Mouse (Mus musculus) inflammation-experienced regulatory T-cells, adult 6 months (primary cell): ENCODE measurements around the gene Lsm10. TPM values are rescaled to one million over a fixed set of nuclear protein-coding genes. Genes with fewer than 3 reads are reported as not detected.
"Not testable (repeated sequence)": the region's sequence is repeated elsewhere in the genome, so short reads cannot be mapped to it uniquely, and the experiment has no call there.

Experiments used
- ATAC-seq: one replicate; pipeline ENCODE4 v1.8.0; 2017
- polyA plus RNA-seq, 3 experiments: library from polyadenylated mRNA; unstranded; fragments of 100-300 nt; shearing (Covaris generic); gene quantifications; one replicate each; pipeline ENCODE4 v1.2.1; 2017

The Lsm10 gene
- polyA plus RNA-seq, 3 experiments from 2014 or later: 55.6 to 76.5 (median 73.4) TPM

DNA sequence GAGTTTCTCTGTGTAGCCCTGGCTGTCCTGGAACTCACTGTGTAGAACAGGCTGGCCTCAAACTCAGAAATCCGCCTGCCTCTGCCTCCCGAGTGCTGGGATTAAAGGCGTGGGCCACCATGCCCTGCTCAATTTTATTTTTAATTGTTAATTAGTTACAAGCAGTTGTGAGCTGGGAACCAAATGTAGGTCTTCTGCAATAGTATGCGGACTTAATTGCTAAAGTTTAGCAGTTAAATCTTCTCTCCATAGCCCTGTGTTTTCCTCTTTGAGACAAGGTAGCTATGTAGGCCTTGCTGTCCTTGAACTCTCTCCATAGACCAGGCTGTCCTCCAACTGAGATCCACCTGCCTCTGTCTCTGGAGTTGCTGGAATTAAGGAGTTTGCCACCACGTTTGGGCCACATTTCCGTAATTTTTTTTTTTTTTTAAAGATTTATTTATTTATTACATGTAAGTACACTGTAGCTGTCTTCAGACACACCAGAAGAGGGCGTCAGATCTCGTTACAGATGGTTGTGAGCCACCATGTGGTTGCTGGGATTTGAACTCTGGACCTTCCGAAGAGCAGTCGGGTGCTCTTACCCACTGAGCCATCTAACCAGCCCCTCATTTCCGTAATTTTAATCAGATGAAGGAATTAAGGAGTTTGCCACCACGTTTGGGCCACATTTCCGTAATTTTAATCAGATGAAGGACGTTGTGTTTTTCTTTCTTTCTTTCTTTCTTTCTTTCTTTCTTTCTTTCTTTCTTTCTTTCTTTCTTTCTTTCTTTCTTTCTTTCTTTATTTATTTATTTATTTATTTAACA, 597 bp upstream of the Lsm10 start:
- not testable (repeated sequence) for ATAC-seq

DNA sequence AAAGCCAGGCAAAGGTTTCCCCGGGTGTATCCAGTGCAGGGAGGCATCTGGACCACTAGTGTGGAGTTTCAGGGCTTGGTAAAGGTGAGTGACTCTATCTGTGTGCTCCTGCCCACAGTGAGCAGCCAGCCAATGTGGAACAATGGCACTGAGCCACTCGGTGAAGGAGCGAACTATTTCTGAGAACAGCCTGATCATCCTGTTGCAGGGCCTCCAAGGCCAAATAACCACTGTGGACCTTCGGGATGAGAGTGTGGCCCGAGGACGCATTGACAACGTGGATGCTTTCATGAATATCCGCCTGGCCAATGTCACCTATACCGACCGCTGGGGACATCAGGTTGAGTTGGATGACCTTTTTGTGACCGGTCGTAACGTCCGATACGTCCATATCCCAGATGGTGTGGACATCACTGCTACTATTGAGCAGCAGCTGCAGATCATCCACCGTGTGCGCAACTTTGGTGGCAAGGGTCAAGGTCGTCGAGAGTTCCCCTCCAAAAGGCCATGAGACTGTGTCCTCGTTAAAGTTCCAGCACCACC, 1.4 kb downstream of the Lsm10 start:
- no peak for ATAC-seq

DNA sequence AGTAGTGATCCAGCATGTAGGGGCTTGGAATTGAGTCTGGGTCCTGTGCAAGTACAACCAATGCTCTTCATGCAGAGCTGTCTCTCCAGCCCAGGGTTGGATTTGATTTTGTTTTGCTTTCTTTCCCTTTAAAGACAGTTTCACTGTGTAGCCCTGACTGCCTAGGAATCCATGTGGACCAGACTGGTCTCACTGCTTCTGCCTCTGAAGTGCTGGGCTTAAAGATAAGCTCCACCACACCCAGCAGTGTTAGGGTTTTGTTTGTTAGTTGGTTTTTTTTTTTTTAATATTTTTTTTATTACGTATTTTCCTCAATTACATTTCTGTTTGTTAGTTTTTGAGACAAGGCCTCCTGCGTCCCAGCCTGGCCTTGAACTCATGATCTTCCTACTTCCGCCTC, 2.9 kb downstream of the Lsm10 start:
- ATAC-seq: no peak

DNA sequence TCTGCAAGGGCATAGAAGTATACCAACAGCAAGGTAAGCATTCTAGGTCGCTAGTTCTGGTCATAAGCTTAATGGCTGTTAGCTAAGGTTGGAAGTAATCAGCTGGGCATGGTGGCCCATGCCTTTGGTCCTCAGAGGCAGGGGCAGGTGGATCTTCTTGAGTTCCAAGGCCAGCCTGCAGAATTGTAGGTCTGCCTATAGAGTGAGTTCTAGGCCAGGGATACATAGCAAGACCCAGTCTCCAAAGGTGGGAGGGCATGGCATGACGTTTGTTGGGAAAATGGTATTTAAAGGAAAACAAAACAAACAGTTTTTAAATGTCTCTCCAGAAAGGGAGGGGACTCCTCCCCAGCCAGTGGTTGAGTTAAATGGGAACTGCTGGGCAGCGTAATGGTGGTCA, 4.3 kb downstream of the Lsm10 start:
- no peak for ATAC-seq

DNA sequence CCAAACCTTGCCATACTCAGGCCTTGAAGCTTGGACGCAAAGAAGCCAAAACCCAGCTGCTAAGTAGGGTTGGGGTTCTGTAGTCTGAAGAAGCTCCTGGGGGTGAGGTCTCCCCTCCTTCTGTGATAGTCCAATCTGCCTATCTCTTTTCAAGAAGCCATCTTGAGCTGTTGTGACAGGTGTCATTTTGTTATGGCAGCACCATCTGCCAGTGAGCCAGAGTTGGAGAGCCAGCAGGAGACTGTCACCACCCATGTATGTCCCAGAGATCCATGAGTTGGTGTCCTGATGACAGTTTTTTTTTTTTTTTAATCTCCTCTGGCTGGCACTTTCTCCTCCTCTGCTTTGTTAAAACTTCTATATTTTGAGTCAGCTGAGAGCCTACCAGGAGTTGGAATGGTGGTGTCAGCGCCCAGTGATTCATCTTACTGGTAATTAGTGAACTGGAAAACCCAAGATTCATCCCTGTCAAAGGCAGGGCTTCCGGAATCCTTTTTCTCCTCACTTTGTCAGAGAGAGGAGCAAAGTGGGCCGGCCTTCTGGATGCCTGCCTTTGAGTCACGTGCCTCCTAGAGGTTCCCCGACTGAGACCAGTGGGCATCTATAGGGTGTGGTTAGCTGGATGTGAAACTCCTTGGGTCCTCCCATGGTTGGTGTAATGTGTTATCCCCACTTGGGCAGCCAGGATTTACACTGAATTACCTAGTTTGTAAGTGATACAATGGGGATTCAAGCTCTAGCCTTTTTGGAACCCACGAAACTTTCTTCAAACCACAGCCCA, 5.8 kb downstream of the Lsm10 start:
- no peak for ATAC-seq

DNA sequence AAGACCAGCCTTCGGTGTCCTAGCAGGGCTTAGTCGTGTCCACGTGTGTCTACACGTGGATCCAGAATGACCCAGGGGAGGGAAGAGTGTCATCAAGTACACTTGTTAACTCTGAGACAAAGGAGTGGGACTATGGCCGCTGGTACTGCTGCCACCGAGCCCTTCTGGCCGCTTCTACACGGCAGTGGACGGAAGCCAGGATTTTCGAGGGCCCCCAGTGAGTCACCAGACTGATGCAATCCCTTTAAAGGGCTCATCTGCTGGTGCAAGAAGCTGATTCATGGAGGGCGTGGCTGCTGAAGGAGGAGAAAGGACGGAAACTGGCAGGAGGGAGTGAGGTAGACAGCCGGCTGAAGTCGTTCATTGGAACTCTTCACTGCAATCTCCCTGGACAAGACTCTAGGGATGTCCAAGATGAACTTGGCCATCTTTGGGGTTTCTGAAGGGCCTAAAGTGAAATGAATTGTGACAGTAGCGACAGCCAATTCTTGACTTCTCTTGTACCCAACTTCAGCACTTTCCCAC, 6.7 kb downstream of the Lsm10 start:
- ATAC-seq: peak; percentile 66

DNA sequence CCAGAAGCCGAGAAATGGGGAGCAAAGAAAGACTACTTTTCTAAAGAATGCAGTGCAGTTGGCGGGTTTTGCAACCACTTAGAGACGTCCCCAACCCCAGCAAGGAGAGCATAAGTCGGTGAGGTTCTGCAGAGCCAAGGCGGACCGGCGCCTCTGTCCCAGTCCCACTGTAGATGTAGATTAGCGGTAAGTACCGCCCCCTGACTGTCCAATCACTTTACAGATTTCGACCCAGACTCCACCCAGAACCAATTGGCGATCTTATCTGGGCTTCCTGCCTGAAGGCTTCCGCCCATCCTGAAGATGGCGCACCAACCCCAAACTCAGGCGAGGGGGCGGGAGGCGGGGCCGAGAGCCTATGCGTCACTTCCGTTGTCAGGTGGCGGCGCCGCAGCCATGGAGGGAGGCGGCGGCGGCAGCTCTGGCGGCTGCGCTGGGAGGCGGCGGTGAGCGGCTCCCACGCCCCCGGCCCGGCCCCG, 7.2 kb downstream of the Lsm10 start, which contains the start of gene Stk40:
Stk40 (plus strand) TSS at position 368 of the 479 bp plus-strand sequence.
- peak; percentile 96 for ATAC-seq

DNA sequence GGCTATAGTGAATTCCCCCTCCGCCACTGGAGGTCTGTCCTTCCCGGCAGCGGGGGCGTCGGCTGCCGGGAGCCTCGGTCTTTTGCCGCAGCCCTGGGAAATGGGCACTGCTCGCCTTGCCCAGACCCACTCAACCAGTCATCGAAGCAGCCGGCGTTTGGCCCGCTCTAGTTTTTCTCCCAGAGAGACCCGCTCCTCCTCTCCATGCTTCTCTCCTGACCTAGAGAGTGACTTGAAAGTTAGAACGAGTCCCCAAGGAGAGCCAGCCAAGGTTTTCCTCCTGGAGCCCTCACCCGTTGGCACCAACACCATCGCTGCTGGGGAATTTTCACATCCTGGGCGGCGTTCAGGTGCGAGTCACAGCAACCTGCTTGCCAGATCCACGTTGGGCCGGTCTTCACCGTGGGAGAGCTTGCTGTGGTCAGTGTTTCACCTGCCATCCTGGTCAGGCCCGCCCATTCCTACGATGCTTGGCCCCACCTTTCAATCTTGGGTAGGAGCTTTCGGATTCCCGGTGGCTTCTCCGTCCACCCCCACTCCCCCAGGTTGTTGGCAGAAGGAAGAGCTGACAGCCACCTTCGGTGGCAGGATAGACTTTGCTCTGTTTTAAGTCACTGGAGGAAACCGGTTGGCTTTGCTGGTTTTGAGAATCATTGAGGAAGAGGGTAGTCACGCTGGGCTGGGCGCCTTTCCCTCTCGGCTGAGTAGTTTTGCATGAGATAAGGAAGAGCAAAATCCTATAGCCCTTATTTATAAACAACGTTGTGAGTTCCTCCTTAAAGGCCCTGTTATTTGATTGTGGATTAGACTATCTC, 8.0 kb downstream of the Lsm10 start:
- ATAC-seq: no peak

DNA sequence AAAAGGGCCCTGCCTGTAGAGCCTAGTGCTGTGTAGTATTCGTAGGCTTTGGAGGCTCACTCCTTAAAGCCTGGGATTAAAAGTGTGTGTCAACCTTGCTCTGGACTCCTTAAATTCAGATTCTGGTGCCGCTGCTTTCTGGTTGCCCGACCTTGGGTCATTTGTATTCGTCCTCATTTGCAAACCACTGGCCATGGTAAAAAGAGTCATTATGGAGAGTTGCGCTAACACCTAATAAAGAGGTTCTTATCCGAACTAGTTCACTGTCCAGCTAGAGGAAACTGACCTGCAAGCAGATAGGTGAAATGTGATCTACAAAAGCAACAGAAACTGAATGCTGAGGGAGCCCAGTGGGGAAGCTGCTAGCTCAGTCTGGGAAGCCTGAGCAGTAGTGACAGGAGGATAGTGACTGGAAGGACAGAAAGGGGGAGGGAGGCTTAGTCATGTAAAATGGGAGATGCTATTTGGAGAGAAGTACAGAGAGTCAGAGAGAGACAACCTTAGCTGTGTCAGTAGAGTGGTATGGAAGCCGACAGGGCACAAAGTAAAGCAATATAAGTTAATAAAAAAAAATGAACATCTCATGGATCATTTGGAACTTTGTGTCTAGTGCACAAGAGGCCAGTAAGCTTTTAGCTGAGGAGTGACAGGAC, 8.8 kb downstream of the Lsm10 start:
- no peak for ATAC-seq

DNA sequence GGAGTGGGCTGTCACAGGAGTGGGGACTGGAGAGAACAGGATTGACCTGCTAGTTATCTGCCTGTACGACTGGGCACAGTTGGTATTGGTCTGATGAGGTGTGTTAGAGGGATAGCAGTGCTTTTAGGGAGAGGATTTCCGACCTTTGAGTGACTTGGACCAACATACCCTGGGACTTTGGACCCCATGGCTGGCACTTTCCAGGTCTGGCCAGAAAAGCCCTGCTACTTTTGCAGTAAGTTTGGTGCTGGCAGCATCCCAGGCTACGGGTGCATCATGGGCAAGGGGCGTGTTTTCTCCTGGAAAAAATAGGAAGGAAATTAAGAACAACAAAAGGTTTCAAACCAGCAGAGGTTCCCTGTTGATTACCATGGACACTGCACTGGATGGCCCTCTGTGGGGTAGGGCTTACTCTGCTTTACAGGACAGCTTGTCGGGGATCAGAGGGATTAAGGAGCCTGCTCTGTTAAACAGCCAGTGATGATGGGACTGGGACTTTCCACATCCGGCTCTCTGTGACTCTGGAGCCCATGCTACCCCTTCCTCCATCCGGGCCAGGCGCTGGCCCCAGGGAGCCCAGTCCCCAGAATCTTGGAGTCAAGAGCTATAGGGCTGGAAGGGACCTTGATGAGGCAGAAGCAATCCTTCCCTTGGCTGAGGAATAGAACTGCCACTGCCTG, 11.8 kb downstream of the Lsm10 start:
- no peak for ATAC-seq

DNA sequence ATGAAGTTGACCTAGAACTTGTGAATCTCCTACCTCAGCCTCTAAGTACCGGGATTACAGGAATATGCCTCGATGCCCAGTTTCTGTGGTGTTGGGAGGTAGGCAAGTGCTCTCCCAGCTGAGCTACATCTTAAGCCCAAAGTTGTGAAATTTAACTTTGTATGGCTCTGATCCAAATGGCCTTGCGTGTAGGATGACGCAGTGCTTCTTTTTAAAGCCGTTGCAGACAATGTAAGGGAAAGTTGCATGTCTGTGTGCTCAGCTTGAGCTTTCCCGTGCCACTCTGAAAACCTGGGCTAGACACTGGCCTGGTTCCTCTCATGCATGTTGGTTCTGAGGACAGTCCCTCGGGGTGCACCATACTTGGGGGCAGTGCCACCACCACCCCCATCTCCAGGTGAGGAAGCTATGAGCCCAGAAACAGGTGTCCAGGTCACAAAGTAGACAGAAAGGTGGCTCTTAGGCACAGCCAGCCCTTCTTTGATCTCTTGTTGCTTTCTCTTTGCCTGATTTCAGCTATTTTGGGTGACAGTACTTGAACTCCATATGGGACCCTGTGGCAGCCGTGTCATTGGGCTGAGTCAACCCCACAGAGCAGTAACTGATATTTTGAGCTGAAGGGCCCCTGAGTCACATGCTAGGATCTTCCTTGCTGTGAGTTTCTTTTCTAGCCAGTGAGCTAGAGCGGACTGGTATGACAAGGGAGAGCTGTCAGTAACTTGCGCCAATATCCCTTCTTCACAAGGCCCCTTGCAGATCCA, 13.4 kb downstream of the Lsm10 start:
- peak; percentile 38 for ATAC-seq

DNA sequence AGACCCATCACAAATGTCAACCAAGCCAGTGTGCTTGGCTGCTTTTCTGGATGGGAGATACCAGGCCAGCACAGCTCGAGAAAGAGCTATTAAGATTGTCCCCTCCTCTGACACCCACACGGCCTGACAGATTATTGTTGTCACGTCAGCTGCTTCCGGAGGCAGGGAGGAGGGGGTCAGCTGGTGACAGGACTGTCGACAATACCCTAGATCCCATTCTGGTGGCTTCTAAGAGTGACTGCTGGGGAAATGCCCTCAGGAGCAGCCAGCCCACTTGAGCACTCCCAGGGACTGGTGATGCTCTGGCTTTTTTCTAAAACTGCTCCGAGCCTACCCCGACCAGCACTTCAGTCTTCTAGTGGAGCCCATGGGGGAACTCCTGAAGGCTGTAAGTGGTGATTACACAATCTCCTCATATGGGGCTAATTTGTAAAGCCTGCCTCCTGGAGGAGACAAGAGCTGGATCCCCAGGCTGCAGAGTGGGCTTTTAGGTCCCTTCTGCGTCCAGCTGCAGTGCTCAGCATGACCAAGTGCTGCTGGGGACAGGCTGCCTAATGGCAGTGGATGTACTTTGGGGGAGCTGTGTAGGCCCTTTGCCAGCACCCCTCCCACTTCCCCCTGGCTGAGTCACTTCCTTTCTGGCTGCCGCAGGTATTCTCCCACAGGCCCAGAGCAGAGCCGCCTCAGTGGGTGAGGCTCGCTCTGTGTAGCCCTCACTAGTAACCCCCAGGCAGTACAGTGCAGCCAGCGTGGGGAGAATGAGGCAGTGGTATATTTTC, 14.1 kb downstream of the Lsm10 start:
- ATAC-seq: peak; percentile 86

DNA sequence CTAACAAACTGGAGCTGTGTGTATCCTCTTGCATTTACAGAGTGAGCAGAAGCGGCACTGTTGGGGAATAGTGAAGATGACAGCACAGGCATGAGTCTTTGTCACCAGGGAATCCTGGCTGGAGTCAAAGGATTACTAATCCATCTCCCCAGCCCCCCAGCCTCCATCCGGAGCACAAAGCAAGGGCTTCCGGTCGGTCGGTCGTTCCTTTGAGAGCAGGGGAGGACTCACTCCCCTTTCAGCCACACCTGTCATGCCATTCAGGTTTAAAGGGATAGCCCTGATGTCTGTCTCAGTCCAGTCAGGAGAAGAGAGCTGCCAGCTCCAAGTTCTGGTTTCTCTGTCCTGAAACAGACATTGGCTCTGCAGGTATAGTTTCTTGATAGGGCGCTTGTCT, 14.7 kb downstream of the Lsm10 start:
- peak; percentile 36 for ATAC-seq

DNA sequence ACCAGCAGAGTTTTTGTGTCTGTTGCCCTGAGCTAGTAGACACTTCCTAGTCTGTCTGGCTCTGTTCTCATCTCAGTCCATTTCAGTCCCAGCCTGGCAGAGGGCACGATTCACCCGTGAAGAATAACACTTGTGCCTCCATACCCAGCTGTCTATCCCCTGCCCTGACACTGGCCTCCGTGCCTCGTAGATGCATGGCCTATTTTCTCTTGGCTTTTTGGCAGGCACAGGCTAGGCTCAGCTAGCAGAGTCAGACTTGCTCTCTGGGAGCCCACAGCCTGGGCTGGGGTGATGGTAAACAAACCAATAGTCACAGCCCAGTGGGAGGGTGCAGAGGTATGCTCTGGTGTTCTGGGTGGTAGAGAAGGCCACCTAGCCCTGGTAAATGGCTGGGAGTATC, 16.8 kb downstream of the Lsm10 start:
- ATAC-seq: no peak

DNA sequence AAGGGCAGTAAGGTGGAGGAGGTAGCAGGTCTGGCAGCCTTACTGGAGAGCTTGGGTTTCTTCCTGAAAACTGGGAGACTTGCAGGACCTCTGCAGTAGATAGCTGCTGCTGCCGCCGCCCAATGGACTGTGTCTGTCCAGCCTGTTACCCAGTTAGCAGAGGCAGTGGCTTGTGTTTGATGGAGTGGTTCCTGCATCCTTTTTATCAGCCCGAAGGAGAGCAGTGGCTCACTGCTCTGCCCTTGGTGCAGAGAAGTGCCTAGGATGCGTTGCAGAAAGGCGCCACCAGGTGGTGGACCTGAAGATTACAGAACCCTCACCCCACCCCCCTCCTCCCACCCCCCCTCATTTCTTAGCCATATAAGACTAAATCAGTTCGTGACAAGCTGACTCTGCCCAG, 17.5 kb downstream of the Lsm10 start:
- ATAC-seq: peak; percentile 16

DNA sequence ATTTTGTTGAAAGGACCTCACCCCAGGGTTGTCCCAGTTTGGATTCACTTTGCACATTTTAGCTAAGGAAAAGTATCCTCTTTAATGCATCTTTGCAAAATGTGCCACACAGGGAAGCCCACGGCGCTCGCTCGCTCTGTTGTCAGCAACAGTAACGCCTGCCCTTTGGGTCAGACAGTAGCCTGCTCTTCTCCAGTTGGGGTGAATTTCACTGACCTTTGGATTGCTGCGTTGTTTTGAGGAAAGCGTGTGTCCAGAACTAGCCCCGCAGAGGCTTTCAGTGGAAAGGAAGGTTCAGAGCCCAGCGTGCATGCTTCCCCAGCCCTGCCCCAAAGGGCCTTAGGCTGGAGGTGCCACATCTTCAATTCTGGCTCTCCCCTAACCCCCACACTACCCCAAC, 19.0 kb downstream of the Lsm10 start:
- no peak for ATAC-seq

DNA sequence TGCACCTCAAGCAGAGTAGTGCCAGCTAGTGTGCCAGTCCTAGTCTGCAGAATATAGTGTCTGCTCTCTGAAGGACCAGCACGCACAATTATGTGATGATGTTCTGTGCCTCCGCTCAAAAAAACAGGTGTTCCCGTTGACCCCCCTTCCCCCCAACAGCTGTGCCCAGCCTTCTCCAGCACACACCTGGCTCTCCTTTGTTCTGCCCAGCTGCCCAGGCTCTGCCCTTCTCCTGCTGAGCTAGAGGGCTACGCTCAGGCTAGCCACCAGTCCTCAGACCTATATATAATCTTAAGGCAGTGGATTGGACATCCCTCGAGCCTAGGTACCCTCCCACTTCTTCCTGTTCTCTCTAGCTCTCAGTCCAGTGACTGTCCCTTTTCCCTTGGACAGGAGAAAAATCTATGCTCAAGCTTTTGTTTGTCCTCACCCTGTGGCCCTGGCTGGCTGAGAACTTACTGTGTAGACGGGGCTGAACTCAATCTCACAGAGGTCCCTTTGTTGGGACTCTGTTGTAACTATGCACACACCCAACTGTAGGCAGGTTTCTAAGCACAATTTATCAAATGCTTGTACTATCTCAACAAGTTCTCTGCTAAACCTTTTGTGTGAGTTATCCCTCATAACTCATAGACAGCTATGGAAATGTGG, 19.6 kb downstream of the Lsm10 start:
- ATAC-seq: no peak

DNA sequence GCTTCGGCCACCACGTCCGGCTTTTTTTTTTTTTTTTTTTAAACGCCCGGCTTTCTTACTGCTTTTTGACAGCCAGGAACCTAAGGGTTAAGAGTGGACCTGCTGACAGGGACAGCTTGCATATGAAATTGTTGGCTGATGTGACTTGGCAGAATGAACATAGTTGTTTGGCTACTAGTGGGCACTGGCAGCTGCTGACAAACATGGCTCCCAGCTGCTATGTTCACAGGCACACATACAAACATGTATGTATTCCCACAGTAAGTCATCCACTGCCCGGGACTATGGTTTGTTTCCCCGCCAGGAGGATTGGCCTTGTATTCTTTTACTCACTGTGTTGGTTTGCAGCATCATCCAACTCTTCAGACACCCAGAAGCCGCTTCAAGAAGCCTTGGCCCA, 20.7 kb downstream of the Lsm10 start:
- ATAC-seq: no peak

DNA sequence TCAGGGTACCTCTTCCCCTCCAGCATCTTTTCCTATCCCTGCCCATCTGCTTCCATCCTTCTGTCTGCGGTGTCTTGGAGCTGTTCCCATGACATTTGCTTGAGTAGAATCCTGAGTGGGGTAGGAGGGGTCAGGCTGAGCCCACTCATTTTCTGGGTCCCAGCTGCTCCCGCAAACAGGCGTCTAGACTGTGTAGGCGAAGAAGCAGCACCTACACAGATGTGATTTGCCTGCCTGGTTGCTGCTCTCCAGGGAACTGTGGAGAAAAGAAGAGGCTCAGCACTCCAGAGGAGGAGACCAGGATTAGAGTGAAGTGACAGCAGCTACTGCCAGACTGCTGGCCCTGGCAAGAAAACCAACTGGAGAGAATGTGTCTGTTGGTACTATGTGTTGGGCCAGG, 22.2 kb downstream of the Lsm10 start:
- ATAC-seq: no peak
